Mouse (Mus musculus) lung, adult 2 months (tissue): ENCODE results near the gene Naglu.

Experiments used
- CTCF ChIP-seq: fragments of 200-500 bp; IDR thresholded peaks from 2 replicates; pipeline ENCODE4 v1.5.1; 2011; ENCODE audit warnings: mild to moderate bottlenecking, low read length, control low read depth; ENCODE audit not compliant: insufficient read depth
- POLR2A ChIP-seq: fragments of 200-500 bp; IDR thresholded peaks from 2 replicates; pipeline ENCODE4 v1.6.1; 2011; ENCODE audit warnings: low read depth, mild to moderate bottlenecking, control low read depth, low read length, borderline replicate concordance; ENCODE audit errors: extremely low read depth

DNA sequence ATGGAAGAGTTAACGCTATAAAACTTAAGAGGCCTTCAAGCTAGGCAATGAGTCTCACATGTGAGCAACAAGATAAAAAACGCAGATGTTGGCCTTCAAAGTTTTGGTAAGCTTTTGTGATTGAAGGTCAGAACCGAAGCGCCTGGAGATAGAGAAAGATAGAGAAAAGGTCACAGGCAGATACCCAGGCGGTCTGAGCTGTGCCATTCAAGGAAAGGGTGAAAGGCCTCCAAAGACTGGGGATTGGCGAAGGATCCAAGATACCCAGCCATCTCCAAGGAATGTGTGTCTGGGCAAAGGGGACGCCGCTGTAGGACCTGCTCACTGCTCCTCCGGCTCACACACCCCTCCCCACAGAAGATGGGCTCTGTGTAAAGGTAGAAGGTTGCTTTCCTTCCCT is 4.8 kb upstream of the Naglu start:
- no peak for TF ChIP-seq POLR2A
- TF ChIP-seq CTCF = no peak
